Mouse (Mus musculus) layer of hippocampus, adult 2 months (tissue): ENCODE measurements around the gene Syt3. TPM values are rescaled to one million over a fixed set of nuclear protein-coding genes. Genes with fewer than 3 reads are reported as not detected.
A peak's percentile ranks its signal among the peaks of the same experiment; 100 is the strongest.

Experiments used
- DNase-seq, 2 experiments: peaks; one replicate each; pipeline ENCODE4 v3.0.0; 2022; ENCODE audit warnings: low spot score in 2 of 2
- H3K27ac ChIP-seq: fragments of 200-600 bp; 2 replicates; pipeline ENCODE4 v1.8.1; 2022
- H3K4me3 ChIP-seq: fragments of 200-600 bp; 2 replicates; pipeline ENCODE4 v1.8.1; 2022; ENCODE audit warnings: mild to moderate bottlenecking
- CTCF ChIP-seq: fragments of 200-600 bp; conservative IDR thresholded peaks from 2 replicates; pipeline ENCODE4 v1.8.1; 2022; ENCODE audit warnings: antibody characterized with exemption, mild to moderate bottlenecking, moderate library complexity
- total RNA-seq, 2 experiments: library from RNA; stranded (reverse); gene quantifications; 2 replicates each; pipeline ENCODE4 v1.2.3; 2021

Gene Syt3
- total RNA-seq, 2 experiments from 2014 or later, result 89.4 to 95.9 TPM

DNA sequence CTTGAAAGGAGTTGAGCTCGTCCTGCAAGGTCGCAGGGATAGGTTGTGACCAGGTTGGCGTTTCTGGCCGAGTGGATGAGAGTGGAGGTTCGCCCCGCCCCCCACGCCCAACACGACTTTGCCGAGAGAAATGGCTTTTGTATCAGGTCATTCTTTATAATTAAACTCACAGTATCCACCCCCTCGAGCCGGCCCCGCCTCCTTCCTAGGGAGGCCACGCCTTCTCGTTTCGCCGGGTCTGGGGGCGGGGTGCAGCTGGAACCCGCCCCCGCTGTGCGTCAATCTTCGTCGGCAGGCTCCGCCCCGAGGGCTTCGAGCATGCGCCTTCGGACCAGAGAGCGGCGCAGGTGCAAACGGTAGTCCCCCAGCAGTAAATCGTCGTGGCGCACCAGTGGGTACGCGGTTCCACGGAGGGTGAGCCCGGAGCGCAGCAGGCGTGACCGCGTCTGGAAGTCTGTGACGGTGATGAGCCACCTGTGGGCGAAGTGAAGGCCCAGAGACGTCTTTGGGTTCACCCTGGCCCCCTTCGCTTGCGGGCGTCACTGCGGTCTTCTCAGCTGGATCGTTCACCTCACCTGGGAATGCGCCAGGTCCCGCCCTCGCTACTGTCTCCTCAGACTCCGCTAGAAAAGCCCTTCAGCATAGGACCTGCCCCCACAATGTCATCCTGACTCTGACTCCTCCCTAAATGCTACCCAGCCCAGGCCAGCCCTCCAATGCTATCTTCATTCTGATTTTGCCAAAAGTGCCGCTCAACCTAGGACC lies 23.8 kb upstream of the Syt3 start:
- no peak for TF ChIP-seq CTCF
- Histone ChIP-seq H3K27ac (peak overlapping the region; percentile 98), H3K4me3 (peak overlapping the region; percentile 66)
- peak; percentile 97 for DNase-seq

DNA sequence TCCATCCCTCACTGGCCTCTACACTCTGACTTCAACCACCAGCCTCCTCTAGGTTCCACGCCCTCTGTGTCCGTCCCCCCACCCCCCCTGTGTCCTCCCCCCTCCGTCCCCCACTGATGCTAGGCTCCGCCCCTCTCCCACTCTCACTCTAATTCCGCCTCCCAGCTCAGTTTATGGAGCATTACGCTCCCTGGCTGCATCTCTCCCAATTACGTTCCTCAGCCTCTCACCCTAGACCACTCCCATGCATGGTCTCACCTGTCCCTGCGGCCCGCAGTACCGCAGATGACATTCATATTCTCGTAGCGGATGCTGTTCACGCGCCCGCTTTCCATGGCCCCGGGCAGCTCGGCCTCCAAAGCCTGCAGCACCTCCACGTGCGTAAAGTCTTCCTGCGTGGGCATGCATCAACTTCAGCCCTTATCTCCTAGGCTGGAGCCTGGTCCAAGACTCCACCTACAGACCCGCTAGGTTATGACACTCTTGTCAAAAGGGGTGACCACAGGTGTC lies 23.1 kb upstream of the Syt3 start:
- peak; percentile 33 for TF ChIP-seq CTCF
- DNase-seq, result peak in 1 of 2 experiments; percentile 36
- peak overlapping the region; percentile 98 for H3K27ac ChIP-seq
- peak overlapping the region; percentile 66 for H3K4me3 ChIP-seq

DNA sequence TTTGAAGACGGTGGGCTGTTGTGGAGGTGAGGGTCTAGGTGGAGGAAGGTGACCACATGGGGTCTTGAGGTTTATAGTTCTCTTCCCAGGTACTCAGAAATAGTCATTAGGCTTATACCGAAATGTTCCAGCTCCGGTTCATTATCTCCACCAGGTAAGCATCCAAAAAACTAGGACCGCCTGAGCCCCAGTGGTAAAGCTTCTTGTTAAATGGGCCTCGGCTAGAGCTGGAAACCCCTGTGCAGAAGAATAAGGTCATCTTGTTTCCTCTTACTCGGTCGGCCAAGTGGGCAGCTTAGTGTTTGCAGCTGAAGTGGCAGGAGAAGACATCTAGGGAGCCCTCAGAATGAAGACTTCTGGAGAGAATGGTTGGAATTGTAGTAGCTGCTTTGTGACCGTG lies 11.2 kb upstream of the Syt3 start:
- no peak for TF ChIP-seq CTCF
- no peak overlapping the region for H3K27ac ChIP-seq
- no peak overlapping the region for H3K4me3 ChIP-seq
- no peak for DNase-seq

DNA sequence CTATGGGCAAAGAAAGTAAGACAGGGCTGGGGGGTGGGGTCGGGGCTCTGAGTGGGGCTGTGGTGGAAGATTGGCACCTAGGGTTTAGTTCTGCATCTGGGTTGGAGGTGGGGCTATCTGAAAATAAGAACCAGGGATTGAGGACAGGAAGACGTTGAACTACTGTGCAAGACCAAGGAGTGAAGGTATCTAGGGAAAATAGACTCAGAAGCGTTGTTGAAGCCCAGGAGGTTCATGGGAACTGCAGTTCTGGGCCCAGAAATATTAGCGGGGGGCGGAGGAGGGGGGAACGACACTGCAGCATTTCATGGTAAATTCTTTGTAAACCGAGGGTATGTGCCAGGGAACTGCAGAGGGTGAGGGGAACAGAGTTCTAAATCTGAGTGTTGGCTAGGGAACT lies 10.4 kb upstream of the Syt3 start:
- Histone ChIP-seq H3K4me3 (peak overlapping the region; percentile 73), H3K27ac (peak overlapping the region; percentile 98)
- DNase-seq, result no peak
- TF ChIP-seq CTCF, result peak; percentile 22; the same call in 1 of the 2 replicates

DNA sequence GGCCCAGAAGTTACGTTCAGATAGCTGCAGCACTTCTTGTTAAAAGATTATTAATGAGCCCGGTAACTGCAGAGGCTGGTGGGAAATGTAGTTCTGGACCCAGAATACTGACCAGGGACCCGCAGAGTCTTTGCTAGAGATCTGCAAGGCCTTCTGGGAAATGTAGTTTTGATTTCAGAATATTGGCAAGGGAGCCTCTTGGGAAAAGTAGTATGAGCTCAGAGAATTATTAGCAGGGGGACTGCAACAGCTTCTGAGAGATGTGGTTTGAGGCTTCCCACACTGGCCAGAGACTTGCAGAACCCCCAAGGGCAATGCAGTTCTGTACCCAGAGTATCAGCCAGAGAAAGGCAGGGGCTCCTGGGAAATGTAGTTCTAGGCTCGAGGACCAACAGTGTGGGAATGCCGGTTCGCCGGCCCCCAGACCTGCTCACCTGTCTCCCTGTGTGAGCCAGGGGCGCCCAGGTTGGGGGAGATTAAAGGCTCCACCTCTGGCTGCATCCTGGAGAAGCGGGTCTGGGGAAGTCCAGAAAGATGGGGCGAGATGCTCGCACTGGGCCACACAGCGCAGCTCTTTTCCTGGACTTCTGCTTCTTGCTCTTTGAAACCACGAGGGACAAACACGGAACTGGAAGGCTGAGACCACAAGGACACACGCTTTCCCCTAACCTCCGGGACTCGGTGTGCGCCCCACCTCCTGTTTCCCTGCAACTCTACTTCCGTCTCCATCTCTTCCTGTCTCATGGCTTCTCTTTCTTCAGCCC lies 9.8 kb upstream of the Syt3 start:
- peak overlapping the region; percentile 98 for H3K27ac ChIP-seq
- DNase-seq, result peak; percentile 87 to 95
- TF ChIP-seq CTCF, result no peak
- peak overlapping the region; percentile 73 for H3K4me3 ChIP-seq

DNA sequence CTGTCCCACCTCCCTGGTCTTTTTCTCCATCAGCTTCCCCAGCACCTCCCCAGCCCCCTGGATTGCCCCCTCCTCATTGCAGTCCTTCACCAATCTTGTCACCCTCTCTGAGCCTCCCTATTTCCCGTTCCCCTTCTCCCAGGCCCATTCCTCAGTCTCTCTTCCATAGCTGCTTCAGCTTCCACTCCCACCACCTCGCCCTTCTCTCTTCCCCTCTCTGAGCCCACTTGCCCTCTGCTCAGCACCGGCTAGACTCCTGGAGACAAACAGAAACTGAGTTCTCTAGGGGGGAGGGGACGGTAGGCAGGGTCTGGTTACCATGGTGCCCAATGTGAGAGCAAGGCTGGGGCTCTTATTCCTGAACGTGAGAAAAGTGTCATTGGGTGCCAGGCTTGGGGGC lies 9.1 kb upstream of the Syt3 start:
- no peak for TF ChIP-seq CTCF
- Histone ChIP-seq H3K27ac (peak overlapping the region; percentile 98), H3K4me3 (peak overlapping the region; percentile 73)
- no peak for DNase-seq

DNA sequence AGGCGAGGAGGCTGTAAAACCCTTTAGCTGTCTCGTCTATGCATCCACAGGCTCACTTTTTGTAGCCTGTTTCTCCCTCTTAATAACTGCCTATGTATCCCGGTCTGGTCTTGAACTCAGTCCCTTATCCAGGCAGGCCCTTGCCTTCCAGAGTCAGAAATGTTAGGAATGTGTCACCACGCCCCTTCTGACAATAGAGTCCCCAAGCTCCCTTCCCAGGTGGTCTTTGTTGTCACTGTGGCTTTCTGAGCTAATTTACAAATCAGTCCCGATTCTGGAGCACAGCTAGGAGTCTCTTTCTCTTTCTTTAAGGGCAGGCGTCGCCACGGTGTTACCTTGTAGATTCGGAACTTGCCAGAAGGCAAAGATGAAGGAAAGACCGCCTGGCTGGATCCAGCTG lies 8.7 kb upstream of the Syt3 start:
- Histone ChIP-seq H3K27ac (peak overlapping the region; percentile 98), H3K4me3 (peak overlapping the region; percentile 73)
- no peak for TF ChIP-seq CTCF
- no peak for DNase-seq

DNA sequence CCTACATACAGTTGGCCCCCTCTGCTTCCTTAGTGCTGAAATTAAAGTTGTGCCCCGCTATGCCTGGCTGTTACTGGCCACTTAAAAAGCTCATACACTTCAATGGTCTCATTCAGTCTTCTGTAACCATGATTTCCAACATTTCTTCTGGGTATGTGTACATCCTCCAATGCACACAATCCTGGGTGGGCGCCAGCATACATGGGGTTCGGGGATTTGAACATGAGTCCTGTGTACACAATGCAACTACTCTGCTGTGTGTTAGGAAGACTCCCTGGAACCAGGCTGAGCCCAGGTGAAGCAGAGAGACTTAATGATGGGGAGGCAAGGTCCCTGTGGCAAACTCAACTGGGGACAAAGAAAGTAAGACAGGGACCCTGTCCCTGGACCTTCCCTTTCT lies 8.1 kb upstream of the Syt3 start:
- TF ChIP-seq CTCF, result no peak
- DNase-seq, result no peak
- no peak overlapping the region for H3K27ac ChIP-seq
- no peak overlapping the region for H3K4me3 ChIP-seq

DNA sequence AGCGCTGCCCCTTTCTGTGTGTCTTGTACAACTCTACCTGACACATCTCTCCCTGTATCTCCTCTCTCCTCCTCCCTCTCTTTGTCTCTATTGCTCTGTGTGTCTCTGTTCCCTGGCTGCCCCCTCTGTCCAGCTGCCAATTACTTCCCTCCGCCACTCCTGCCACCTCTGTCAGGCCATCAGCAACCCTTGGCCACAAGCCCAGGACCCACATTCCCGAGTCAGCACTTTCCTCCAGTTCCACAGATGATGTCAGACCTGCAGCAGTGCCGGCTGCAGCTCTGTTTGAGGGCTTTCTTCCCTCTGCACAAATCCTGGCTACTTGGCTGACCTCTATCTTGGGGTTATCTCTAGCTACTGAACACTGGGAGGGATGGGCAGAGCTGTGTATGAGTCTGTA lies 5.6 kb upstream of the Syt3 start:
- no peak for TF ChIP-seq CTCF
- no peak overlapping the region for H3K27ac ChIP-seq
- no peak overlapping the region for H3K4me3 ChIP-seq
- no peak for DNase-seq

DNA sequence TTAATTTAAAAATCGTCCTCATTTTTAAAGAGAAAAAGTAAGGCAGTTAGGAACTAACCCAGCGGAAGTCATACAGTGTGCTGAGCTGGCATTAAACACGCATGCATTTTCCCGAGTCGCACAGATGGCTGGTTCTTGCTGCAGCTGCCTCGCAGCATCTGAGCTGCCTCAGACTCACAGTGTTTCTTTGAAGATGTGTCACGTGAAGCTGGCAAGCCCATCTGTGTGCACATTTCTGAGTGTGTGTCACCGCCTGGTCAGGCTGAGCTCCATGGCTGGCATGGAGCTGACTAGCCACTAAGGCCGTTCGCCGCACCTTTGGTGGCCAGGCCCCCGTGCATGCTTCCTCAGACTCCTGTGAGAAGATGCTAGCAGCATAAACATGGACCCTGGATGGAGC lies 1.4 kb upstream of the Syt3 start:
- Histone ChIP-seq H3K27ac (peak overlapping the region; percentile 90), H3K4me3 (no peak overlapping the region)
- DNase-seq, result peak; percentile 83 to 88
- no peak for TF ChIP-seq CTCF

DNA sequence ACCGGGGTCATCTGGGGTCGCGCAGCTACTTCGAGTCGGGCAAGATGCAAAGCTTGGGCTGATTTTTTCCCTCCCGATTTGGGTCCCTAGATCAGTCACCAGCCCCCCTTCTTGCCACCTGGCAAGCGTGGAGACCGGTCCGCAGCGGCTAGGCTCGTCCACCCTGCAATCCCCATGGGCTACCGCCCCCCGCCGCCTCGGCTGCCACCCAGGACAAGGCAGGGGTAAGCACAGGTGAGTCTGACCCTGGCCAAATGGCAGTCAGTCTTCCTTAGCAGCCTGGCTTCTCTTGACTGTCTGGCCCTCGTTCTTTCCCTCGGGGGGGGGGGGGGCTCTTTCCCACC lies 786 bp downstream of the Syt3 start:
- Histone ChIP-seq H3K4me3 (peak overlapping the region; percentile 85), H3K27ac (peak overlapping the region; percentile 90)
- no peak for DNase-seq
- no peak for TF ChIP-seq CTCF

DNA sequence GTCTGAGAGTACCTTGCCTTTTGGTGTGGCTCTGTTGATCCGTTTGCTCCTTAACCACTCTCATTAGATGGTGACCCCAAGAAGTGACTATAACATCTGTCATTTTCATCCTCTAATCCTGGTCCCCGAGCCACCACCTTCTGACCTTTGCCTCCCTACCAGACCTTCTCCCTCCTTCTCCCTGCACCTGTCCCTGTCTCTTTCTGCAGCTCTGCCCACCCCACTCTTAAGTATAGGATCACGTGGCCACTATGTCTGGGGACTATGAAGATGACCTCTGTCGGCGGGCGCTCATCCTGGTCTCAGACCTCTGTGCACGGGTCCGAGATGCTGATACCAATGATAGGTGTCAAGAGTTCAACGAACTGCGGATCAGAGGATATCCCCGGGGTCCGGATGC lies 1.8 kb downstream of the Syt3 start, which contains the start of gene 1700008O03Rik:
TSS of gene 1700008O03Rik (minus strand) at position 101 of the 400 bp plus-strand sequence.
- peak within 1 kb of the TSS; percentile 90 for H3K27ac ChIP-seq

DNA sequence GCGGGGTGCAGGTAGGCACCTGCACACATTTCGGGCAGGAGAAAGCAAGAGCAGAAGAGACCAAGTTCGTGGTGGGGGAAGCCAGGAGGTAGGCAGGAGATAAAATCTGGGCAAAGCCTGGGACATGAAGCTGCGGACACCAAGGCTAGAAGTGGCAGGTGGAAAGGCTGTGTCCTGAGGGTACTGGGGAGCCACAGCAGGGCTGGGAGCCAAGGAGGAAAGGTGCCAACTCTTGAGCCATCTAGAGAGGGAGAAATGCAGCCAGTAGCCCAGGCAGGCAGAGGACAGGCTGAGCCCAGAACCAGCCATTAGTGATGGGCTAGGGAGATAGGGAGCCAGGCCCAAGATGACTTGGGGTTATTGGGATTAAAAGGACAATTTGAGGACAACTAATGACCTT lies 7.9 kb downstream of the Syt3 start:
- no peak for TF ChIP-seq CTCF
- no peak for DNase-seq
- Histone ChIP-seq H3K4me3 (no peak overlapping the region), H3K27ac (no peak overlapping the region)

More for the DNA sequence above, 1.8 kb downstream of the Syt3 start, which contains the start of gene 1700008O03Rik:
- H3K4me3 ChIP-seq, result peak within 1 kb of the TSS; percentile 85
- TF ChIP-seq CTCF, result no peak
- DNase-seq, result no peak
